Mouse (Mus musculus) inflammation-experienced regulatory T-cells, adult 6 months (primary cell): ENCODE results near the gene Tnr. TPM values are rescaled to one million over a fixed set of nuclear protein-coding genes. Genes with fewer than 3 reads are reported as not detected.

ENCODE experiments used
- ATAC-seq: one replicate; pipeline ENCODE4 v1.8.0; 2017
- polyA plus RNA-seq, 3 experiments: library from polyadenylated mRNA; unstranded; fragments of 100-300 nt; shearing (Covaris generic); gene quantifications; one replicate each; pipeline ENCODE4 v1.2.1; 2017

Tnr gene
- under 1 TPM in 1 of 3 experiments, not detected in 2; 0.05 TPM for polyA plus RNA-seq

- no peak for ATAC-seq
Measured at GRCm38 (mm10) chr1:159523578-159523977, at the start of gene Tnr. Gene Tnr, plus strand, starts transcription at chr1:159523769.

GRCm38 (mm10) chr1:159489853-159490435 is 33.6 kb upstream of the Tnr start:
- no peak for ATAC-seq

DNA sequence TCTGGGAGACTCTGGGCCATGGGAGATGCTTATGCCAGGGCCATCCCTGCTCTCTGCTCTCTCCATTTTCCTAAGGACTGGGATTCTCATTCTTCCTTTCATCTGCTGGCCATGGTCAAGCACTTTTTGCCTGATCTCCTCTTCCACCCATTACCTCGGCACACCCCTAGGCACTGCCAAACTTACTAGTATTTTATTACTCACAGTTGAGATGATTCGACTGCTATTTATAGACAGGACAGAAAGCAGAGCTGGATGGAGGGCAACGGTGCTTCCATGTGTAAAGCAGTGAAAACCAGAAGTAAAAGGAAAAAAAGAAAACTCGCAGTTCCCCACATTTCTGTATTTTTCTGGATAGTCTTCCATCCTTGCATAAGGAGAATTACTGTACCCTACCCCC is 31.0 kb upstream of the Tnr start:
- no peak for ATAC-seq

- ATAC-seq, result no peak
Measured at GRCm38 (mm10) chr1:159493720-159494499, 29.7 kb upstream of the Tnr start.

DNA sequence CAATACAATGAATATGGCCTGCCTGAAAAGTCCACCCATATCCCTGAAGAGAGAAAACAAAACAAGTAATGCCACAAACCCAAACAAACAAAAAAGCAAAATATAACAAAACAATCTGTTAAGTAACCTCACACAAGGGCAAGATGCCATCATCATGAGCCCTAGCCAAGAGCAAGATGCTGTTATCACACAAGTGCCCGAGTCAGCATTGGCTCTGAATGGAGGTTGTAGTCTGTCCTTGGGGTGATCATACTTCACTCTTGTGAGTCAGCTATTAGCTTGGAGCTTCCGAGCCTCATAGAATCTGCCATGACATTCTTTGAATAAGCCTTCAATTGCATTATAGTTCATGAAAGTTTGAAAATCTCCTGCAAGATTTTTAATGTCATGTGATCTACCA is 25.3 kb upstream of the Tnr start:
- no peak for ATAC-seq

DNA sequence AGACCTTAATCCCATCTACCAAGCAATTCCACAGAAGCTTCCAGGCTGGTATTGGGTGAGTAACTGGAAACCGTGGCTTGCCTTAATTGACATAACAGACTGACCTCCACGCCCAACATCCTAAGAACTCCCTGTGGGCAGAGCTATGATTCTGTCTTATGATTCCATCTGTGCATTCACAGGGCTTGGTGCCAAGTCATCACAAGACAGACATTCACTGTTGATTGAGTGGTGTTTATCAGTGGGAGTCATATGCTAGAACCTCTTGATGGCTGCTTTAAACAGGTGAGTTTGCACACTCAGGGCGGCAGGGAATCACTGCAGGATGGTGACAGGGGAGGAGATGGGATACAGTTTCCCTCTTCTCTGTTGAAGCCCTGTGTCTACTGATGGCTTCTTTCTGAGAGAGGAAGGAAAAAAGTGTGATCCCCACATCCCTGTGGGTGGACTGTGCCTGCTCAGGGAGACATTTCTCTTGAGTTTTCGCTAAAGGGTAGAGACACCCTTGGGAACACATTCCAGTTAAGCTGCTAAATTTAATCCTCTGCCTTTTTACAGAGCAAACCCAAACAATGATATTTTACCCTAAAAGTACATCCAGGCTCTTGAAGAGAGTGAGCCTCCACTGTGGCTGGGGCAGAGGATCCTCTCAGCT is 23.6 kb upstream of the Tnr start:
- no peak for ATAC-seq

- no peak for ATAC-seq
Measured at GRCm38 (mm10) chr1:159501911-159502310, 21.7 kb upstream of the Tnr start.

DNA sequence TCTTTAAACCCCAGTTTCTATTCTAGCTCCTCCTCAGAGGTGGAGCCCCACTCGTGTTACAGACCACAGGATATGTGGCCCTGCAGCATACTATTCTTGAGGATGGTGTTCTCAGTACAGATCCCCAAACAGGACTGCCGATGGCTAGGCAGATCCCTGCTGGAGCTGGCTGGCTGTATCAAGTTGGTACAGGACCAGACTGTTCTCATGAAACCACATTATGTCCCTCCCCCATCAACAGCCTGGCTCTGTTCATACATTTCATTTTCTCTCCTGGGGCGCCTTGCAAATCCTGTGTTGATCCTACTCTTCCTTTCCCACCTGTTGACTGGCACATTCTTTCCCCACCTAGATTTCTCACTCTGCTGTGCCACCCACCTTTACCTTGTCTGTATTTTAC is 12.9 kb upstream of the Tnr start:
- ATAC-seq, result no peak

- ATAC-seq, result no peak
Measured at GRCm38 (mm10) chr1:159517647-159518046, 5.9 kb upstream of the Tnr start.

GRCm38 (mm10) chr1:159519206-159519605 is 4.4 kb upstream of the Tnr start:
- ATAC-seq, result no peak

DNA sequence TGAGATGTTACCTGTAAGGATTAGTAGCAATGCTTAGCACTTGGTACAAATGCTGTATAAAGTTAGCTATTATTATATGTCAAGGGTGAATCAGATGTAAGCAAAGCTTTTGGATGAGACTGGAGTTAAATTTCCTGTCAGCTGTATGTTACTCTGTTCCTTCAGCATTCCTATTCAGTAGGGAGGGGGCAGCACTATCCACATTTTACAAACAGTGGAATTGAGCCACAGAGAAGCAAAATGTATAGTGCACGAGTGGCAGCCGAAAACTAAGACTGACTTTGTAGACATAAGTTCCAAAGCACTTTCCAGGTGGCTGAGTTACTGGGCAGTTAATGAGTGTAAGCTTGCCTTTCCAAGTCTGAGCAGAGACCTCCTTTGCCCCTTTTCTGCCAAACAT is 500 bp upstream of the Tnr start:
- no peak for ATAC-seq

DNA sequence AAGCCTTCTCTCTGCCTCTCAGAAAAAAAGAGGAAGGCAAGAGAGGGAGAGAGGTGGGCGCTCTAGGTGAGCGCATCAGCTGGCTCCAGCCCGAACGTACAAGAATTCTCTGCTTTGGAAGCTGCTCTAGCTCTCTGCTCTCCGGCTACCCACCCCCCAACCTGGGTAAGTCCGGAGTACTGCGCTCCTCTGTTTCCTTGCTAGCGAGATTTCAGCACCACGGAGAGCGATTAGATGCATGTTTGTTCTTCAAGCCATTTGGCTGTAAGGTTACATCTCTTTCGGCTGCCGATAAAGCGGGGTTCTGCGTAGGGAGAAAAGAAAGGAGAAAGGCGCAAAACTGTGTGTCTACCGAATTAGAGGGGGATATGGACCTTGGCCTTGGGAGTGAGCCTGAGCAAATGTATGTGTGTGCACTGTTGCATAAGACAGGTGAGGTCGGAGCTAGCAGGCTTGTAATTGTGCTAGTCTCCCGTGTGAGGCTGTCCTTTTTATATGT is 531 bp downstream of the Tnr start:
- no peak for ATAC-seq

- ATAC-seq, result no peak
Measured at GRCm38 (mm10) chr1:159532841-159533569, 9.4 kb downstream of the Tnr start.

GRCm38 (mm10) chr1:159535582-159535981 is 12.0 kb downstream of the Tnr start:
- ATAC-seq, result no peak

- ATAC-seq, result no peak
Measured at GRCm38 (mm10) chr1:159537541-159537940, 14.0 kb downstream of the Tnr start.

- no peak for ATAC-seq
Measured at GRCm38 (mm10) chr1:159538076-159538475, 14.5 kb downstream of the Tnr start.

- no peak for ATAC-seq
Measured at GRCm38 (mm10) chr1:159545470-159546145, 22.0 kb downstream of the Tnr start.

- no peak for ATAC-seq
Measured at GRCm38 (mm10) chr1:159551036-159551435, 27.5 kb downstream of the Tnr start.

DNA sequence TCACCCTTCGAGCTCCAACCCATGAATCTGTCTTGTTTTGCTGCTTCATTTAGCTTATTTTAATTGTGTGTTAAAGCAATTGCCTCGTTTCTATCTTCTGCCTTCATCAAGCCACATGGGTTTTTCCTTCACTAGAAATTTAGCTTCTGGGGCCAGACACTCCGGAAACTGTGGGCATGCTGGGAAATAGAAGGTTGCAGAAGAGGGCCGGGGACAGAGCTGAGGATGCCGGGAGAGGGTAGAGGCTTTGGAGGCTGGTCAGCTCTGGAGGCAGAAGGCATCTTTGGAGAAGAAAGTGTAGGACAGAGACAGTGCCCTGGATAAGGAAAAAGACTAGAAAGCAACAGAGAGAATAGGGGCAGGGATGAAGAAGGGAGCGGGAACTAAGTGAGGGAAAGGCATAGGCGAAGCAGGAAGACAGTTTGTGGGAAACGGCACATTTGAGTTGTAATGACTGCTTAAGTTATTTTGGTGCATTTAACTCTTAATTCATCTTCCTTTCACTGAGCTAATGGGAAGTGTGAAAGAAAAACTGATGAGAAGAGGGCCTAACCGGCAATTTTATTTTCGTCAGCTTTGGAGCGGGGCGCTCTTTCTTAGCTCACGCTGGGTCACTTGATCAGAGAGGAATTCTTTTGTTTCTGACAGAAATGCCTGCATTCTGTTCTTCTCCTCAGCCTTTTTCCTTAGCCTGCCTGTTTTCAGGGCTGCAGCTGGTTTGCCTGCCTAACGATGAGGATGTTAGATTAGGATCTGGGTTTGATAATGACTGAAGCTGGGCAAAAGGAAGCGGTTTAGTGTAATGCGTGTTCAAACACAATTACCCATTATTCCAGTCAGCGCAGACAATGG is 28.2 kb downstream of the Tnr start:
- no peak for ATAC-seq

GRCm38 (mm10) chr1:159561616-159562015 is 38.0 kb downstream of the Tnr start:
- ATAC-seq, result no peak

- no peak for ATAC-seq
Measured at GRCm38 (mm10) chr1:159565129-159565528, 41.6 kb downstream of the Tnr start.
